Mouse (Mus musculus) adrenal gland, postnatal 36 days (tissue): ENCODE results near the gene Nudt7. TPM values are rescaled to one million over a fixed set of nuclear protein-coding genes. Genes with fewer than 3 reads are reported as not detected.

ENCODE experiments used
- DNase-seq, 2 experiments: peaks; one replicate each; pipeline ENCODE4 v3.0.0; 2021; ENCODE audit warnings: mixed read lengths in 1 of 2
- long read RNA-seq, 2 experiments: library from polyadenylated mRNA; stranded (forward); transcript quantifications; one replicate each; pipeline ENCODE4 v2.0.0; 2021; ENCODE audit warnings: borderline sequencing depth in 2 of 2
- total RNA-seq, 2 experiments: library from RNA; stranded (reverse); gene quantifications; 2 replicates each; pipeline ENCODE4 v1.2.3; 2021

Gene Nudt7
- 10 to 100 TPM; 46.5 to 73.1 TPM for total RNA-seq
- long read RNA-seq, experiment 1, transcript Nudt7-202 (4 exons, 3,543 nt) = major isoform, 46 of 64 reads
- long read RNA-seq, experiment 1, partial matches to known transcripts = 2 of 64 reads
- long read RNA-seq, experiment 1, other reads (novel, unspliced or antisense) = 7 of 64 reads
- long read RNA-seq, experiment 2, transcript Nudt7-202 (4 exons, 3,543 nt) = major isoform, 26 of 34 reads
- long read RNA-seq, experiment 2, partial matches to known transcripts = 0 of 34 reads
- long read RNA-seq, experiment 2, other reads (novel, unspliced or antisense) = 4 of 34 reads

DNA sequence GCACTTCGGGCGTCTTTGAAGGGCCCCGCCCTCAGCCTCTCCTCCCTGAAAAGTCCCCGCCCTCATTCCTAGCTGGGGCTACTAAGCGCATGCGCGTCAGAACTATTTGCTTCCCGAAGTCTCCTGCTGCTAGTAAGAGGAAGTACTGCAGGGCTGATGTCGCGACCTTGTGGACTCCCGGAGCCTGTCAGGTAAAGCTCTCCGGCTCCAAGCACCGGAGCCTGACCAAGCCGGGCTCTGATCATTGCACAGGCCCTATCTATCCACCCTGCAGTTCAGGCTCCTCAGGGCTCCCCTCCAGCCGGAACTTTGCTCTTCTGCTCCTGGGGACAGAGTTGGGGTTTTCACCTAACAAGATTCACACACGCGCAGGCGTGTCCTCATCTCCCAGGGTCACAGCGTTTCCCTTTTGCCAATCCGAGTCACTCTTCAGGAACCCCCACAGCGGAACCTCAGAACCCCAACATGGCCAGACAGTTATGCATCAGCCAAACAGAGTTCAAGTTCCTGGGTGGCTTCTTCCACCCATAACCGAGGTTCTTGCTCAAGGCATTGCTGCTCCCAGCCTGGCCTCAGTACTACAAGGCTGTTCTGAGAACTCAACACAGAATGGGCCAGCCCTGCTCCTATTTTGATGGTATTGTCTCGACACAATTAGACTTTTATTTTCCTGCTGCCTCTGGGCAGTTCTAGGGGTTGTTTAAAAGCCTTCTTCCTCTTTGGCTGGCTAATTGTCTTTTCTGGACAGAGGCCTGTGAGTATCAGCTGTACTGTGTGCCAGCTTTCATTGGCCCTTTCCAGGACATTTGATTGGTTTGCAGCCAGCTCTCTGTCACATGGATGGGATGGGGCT is at the start of gene Nudt7:
Gene Nudt7 (plus strand): TSS at position 48 of the 853 bp plus-strand sequence.
- DNase-seq = peak; percentile 92 to 94

DNA sequence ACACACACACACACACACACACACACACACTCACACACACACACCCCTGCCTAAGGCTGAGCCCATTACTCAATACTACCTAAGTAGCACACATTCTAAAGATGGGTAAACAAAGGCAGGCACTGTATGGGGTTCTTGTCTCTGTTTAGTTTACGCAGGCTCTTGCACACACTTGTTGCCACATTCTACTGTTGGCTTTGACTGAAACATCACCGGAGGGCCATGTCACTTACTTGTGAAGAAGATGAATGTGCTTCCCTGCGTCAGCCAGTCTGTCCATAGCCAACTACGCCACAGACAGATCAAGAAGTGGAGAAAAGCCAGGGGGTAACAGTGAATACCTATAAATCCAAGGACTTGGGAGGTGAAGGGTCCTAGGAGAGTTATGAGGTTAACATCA is 45.4 kb upstream of the Nudt7 start:
- DNase-seq = no peak

DNA sequence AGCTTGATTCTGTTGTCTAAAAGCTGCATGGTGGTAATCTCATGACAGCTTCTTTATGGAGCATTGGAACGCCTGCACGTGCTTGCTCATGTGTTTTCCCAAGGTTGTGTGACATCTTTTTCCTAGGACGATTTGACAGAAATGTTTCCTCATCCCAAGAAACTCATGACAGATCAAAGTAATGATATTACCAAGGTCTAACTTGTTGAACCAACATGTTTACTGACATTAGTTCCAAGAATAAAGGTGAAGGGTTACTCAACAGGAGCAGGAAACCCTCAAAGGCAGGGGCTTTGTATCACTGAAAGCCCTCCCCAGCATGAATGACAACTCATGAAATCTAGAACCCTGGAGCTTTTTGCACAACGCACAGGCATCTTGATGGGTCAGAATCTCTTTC is 42.6 kb upstream of the Nudt7 start:
- no peak for DNase-seq

DNA sequence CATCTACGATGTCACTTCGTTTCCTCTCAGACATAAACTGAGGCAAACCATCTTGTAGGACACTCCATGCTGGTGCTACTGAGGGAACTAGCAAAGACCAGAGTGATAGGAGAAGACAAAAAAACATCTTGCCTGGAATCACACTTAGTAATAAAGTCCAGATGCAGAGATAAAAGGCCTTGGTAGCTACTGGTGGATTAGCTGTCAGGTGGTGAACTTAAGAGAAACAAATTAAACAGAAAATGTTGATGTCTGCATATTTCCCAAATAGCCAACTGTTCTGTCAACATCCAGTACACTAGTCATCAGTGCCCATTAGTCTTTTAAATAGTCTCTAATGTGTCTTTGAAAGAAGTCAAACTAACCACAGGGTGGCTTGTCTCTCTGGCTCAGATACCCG is 40.0 kb upstream of the Nudt7 start:
- no peak for DNase-seq

DNA sequence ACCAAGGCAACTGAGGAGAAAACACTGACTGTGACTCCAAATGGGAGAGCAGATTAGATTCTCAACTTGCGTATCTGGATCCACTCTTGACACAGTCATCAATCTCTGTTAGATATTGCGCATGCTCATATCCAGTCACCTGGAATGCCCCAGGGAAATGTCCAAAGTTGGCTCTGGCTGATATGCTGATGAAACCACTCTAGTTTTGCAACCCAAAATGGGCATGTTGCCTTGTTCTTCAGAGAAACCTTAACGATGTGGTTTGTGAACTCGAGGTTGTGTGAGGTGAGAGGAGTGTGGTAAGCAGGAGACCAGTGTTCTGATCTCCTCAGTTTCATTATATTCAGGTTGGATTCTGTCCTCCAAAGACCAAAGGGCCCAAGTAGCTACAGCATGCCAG is 38.8 kb upstream of the Nudt7 start:
- peak; percentile 33 to 60 for DNase-seq

DNA sequence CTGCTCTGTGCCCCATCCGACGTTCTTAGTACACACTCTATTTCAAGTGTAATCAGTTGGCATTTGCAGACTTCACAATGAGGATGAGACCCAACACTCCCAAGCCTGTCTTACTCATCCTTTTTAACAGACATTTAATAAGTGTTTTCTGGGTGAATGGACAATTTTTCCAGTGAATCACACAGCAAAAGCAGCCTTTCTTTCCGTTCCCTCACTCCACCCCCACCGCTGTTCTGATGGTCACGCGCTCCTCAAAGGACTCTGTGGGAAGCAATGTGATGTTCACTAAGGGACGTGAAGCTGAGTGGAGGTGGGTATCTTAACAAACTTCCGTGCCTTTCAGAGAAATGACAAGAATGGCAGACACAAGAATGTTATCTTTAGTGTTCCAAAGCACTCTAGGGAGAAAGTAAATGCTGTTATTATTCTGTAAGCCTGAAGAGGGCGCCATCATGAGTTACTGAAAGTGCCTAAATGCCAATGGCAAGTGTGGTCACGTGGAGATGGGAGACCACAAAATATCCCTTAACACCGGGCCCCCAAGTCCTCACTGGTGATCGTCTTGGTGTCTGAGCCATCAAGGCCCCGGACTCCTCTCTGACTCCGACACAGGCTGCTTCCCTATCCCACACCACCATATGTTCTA is 32.7 kb upstream of the Nudt7 start:
- no peak for DNase-seq

DNA sequence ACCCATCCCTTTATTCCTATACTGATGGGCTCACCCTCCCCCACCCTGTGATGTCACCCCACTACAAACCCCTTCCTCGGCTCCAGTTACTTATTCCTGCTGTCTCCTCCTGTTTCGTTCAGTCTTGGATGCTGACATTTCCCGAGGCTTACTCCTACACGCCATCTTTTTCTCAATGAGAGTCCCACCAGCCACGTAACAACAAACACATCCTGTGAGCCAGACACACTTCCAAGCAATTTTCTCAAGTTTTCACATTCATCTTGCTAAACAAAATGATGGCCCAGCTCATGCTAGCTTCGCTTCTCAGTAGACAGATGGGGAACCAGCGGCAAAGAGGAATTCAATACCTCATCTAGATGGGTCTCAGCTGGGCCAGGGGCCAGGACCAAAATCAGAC is 30.0 kb upstream of the Nudt7 start:
- DNase-seq = no peak

DNA sequence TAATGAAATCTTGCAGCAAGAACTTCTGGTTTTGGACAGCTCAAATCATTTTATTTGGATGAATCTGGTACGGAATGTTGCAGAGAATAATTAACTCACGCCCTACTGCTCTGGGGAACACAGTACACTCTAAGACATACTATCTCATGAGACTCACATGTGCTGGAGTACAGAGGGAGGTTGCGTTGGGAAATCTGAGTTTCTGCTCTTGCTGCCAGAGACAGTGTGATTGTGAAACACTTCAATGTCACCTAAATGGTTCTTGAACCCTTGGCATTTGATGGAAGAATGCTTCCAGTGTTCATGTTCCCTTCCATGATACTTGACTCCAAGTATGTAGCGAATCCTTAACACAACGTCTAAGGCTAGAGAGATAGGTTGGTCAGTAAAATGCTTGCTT is 27.4 kb upstream of the Nudt7 start:
- peak in 1 of 2 experiments; percentile 5 for DNase-seq

DNA sequence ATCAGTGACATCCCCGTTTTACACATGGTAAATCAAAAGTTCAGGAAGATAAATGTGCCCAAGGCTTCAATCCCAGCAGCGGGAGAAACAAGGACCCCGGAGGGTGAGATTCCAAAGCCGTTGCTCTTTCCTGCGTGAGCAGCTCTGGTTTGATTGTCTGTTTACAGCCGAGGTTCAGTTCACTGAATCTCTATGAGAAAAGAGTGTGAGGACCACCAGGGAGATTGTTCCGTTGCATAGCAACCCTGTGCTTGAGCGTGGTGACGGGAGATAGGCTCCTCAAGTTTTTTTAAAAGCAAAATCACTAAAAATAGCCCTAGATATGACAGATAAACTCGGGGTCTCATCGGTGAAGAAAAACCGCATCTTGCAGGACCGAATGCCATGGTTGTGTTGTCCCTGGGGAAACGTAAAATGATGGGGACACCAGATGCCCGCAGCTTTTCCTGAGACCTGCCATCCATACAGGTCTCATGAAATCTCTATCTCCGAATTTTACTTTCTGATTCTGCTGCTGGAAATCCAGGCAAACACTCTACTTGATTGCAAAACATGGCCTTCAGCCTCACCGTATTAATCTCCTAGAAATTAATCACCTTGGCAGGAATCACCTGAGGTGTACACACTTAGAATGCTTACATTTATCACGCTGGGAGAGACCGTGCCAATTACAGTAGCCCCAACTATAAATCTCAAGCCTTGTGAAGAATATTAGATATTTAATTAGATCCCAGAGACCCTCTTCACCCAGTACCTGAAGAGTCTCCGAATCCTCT is 23.8 kb upstream of the Nudt7 start:
- no peak for DNase-seq

DNA sequence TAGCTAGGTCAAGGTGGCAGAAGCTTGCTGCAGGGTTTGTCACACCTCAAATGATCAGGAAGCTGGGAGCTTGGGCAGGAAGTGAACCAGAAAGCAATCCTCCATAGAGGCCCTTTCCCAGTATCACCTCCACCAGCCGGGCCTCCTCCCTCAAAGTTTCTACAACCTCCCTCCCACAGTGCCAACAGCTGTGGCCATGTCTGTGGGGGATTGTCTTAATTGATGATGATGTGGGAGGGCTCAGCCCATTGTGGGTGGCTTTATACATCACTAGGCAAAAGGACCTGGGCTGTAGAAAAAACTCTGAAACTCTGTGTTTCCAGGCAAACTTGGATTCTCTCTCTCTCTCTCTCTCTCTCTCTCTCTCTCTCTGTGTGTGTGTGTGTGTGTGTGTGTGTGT is 18.3 kb upstream of the Nudt7 start:
- no peak for DNase-seq

DNA sequence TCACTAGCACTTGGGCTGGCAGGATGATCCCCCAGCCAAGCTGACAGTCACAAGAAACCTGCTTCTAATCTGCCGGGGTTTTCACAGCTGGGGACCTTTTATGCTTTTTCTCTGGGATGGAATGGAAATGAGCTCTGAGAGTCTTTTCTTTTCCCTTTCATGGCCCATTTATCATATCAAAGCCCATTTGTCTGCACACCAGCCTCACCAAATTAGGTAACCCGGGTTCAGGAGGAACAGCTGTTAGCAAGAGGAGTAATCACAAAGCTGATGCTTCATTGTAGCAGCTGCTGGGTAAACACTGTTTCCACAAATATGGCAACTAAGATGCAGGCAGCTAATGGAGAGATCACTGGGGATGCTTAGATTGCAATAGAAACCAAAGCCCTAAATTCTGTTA is 17.3 kb upstream of the Nudt7 start:
- no peak for DNase-seq

DNA sequence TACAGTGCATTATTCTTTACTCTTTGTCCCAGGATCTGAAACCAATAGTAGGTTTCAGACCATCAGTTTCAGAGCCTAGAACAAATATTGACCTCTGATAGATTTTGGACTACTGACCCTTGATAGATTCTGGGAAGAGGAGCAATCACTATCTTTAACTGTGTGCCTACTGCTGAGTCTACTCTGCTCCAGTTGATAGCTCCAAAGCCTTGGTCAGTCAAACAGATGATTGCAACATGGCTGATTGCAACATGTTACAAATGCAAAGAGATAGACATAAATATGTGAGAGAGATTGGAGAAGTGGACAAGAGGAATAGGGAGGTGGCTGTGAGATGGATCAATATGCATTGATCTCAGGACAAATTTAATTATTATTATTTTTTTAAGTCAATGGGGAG is 15.9 kb upstream of the Nudt7 start:
- DNase-seq = no peak

DNA sequence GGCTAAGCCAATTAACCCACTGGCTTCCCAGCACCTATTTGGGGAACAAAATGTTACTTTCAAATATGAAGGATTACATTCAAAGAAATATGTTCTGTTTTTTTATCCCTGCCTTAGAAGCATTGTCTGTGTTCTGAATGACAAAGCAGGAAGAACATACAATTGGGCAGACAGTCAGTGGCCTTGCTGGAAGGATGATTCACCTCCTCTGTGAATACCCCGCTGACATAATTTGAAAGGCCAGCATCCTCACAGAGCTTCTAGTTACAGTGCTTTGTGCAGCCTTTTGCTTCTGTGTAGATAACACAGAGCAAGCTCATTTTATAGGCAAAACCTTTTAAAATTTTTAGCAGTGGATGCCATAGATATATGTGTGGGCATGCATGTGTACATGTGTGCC is 11.6 kb upstream of the Nudt7 start:
- DNase-seq = peak; percentile 54 to 57

DNA sequence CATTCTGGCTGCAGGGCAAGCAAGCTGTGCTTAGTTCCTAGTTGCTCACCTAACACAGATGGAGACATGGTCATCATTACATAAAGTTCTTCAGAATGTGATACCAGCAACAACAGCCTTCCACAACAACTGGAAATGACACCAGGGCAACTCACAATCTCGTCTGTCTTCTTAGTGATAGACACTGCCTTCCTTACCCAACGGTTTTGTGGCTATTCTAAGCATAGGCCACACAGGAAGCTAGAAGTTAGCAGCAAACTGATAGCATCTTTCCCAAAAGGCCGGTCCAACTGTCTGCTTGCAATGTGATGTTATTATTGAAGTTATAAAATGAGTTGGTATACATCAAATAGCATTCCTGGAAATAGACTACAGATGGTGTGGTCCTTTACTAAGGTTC is 9.7 kb upstream of the Nudt7 start:
- DNase-seq = no peak

DNA sequence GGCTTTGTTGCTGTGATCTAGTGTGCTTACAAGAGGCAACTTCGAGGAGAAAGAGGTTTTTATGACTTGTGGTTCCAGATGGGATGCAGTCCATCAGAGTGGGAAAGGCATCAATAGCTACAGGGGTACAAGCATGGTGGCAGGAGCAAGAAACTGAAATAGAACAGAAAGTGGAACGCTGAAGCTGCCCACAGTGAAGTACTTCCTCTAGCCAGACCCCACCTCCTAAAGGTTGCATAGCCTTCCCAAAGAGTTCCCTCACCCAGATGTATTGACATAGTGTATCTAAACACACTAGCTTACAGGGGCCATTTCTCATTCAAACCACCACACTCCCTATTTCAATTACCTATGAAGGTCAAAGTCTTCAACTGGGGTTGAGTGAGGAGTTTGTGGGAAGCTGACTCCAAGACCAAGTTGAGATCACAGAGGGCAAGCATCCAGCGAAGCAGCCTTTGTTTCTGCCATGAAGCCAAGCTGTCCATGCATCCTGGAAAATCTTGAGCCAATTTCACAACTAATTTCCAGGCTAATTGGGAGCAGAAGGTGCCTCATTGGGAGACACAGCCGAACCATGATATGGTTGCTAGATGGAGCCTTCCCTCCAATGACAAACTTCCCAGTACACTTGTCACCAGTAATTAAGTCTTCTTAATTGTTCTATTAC is 9.1 kb upstream of the Nudt7 start:
- no peak for DNase-seq

DNA sequence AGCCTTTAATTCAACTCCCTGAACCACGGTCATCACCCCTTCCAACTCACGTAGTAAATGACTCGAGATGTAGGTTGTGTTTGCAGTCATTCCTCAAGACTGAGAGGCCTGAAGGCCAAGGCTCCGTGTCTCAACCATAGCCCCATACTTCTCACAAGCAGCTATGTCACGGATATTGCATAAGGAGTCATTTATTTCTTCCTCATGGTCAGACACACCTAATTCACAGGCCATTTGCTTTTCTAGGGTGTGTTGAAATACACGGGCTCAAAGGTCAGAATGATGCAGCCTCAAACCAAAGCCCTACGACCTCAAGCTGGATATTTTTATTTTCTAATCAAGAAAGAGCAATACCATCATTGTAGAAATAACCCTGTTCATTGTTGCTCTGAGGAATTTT is 2.5 kb upstream of the Nudt7 start:
- no peak for DNase-seq

DNA sequence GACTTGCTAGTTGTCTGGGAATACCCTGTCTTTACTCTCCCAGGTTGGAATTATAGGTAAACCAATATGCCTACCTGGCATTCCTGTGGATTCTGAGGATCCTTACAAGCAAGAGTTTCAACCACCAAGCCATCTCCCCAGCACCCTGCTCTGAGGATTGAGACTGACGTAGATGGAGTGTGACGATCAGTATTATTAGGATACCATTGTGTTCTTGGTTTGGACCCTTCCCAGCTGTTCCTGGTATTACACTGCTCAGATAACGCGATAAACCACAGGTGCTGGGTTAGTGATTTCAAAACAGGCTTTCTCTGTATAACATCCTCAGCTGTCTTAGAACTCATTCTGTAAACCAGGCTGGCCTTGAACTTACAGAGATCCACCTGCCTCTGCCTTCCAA is 1.9 kb upstream of the Nudt7 start:
- DNase-seq = no peak

DNA sequence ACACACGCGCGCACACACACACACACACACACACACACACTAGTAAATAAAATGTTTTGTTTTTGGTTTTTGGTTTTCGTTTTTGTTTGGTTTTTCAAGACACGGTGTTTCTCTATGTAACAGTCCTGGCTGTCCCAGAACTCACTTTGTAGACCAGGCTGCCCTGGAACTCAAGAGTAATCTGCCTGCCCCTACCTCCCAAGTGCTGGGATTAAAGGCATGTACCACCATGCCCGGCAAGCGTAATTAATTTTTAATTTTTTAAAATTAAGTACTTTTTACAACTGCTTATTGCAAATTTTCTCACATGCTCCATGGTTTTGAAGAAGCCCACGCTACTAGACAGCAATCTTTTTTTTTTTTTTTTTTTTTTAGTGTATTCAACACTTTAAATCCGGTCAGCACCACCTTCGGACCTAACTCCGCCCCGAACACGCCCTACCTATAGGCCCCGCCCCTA is 277 bp upstream of the Nudt7 start:
- no peak for DNase-seq

DNA sequence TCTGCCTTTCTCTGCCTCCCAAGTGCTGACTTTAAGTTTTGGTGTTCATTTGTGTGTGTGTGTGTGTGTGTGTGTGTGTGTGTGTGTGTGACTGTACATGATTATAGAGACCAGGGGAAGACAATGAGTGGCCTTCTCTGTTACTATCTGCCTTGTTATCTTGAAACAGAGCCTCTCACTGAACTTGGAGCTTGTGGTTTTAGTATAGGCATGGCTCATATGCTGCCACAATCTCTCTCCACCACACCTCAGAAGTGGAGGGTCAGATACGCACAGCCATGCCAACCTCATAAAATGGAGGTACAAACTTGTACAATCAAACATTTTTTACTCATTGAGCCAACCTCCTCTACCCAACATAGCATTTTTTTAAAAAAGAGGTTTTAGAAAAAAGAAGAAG is 3.4 kb downstream of the Nudt7 start:
- DNase-seq = no peak

DNA sequence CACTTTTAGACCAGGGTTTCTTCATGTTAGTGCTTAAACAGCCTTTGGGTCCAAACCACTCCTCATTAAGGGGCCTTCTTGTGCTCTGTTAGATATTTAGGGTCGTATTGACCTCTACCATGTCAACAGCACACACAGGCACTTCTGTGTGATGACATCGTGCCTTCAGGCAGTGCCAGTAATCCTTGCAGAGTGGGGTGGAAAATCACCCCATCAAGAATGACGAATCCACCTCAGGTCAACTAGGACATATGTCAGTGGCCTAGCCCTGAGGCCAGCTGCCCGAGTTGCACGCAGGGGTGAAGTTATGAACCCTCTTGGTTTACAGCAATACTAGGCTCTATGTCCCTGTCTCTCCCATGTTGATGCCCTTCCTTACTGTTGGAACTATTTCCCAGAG is 3.8 kb downstream of the Nudt7 start:
- peak; percentile 13 to 34 for DNase-seq

DNA sequence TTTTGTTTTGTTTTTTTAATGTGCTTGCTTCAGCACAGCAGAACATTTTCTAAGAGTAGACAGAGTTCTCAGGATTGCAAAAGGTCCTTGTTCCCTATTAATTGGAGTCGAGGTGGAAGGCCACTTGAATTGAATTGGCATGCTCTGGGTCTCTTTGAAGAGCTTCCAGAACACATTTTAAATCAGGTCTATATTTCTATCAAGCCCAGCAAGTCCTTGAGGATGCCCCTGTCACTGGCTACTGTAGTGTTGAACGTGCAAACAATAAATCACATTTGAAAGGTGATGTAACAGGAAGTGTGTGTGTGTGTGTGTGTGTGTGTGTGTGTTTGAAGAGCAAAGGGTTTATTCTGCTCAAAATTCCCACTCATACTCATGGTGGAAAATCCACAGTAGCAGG is 7.1 kb downstream of the Nudt7 start:
- no peak for DNase-seq

DNA sequence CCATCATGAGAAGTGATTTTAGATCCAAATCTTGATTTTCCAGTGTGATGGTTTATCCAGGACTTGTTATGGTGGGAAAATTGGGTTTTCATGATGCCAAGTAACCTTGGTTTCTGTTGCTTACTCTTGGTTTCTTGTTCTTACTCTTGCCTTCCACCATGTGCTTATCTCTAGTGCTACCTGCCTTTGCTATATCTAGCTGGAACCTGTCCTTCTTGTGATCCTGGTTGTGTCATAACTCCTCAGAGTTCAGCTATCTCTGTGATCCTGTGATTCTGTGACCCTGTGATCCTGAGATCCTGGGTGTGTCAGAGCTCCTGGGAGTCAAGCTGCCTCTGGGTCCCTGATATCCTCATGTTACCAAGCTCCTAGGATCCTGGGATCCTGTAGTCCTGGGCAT is 8.8 kb downstream of the Nudt7 start:
- no peak for DNase-seq
